Mouse (Mus musculus): Measurements from ENCODE around the gene Hps1.

The Hps1 gene

GRCm38 (mm10) chr19:42755148-42755870 lies 24.5 kb downstream of the Hps1 start:
- DNase-seq (ENCODE audit: low read depth, low spot score): no peak

GRCm38 (mm10) chr19:42753141-42753917 lies 26.4 kb downstream of the Hps1 start:
- peak; percentile 35 for DNase-seq (ENCODE audit: low read depth, low spot score)

- peak; percentile 91 for DNase-seq (ENCODE audit: low read depth, low spot score)
These were observed 27.3 kb downstream of the Hps1 start, which contains the start of gene Pyroxd2 for GRCm38 (mm10) chr19:42752363-42752931. Pyroxd2 (minus strand) TSS chr19:42752775.

DNA sequence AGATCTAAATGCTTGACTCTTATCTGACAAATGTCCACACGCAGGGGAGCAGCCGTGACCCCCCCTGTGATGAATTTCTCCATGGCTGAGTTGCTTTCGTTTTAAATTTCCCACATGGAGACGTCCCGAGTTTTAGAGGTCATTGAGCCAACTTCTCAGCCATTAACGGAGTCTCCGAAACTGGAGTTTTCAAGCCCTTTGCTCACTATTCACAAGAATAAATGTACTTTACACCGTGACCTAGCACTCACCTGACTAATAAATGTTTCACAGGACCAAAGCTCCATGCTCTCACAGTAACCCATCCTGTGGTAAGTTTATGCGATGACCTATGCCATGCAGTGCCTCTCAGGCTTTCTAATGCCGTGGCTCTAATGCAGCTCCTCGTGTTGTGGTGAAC lies 29.6 kb downstream of the Hps1 start:
- no peak for DNase-seq (ENCODE audit: low read depth, low spot score)

DNA sequence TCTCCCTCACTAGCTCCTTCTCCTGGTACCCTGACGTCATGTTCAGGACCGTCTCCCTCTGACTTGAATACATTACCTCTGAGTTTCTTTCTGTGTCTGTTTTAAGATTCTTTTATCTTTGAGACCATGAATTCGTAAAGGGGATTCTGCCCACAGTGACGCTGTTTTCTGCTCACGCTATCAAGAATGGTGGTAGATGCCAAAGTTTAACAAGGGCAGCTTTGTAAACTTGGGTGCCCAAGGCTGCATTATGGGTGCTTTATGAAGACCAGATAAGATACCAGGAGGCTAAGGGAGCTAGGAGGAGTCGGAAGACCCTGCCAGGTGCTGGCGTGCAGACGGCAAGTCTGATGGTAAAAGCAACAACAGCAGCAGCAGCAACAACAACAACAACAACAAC lies 33.1 kb downstream of the Hps1 start:
- DNase-seq (ENCODE audit: low read depth, low spot score): no peak

DNA sequence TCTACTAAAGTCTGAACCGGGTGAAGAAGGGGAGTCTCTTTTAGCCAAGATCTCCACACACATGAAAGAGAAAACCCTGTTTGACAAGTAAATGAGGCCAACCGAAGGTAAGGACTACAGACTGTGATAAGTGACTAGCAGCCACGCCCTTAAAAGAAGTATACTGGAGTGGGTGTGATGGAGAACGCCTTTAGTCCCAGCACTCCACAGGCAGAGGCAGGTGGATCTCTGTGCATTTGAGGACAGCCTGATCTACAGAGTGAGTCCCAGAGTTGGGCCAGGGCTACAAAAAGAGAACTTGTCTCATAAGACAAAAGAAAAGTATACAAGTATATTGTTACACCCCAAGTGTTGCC lies 33.9 kb downstream of the Hps1 start:
- DNase-seq (ENCODE audit: low read depth, low spot score): no peak

- no peak for DNase-seq (ENCODE audit: low read depth, low spot score)
These were observed 34.5 kb downstream of the Hps1 start for GRCm38 (mm10) chr19:42745084-42745868.

- DNase-seq (ENCODE audit: low read depth, low spot score): peak; percentile 64
These were observed 35.6 kb downstream of the Hps1 start for GRCm38 (mm10) chr19:42744162-42744586.

DNA sequence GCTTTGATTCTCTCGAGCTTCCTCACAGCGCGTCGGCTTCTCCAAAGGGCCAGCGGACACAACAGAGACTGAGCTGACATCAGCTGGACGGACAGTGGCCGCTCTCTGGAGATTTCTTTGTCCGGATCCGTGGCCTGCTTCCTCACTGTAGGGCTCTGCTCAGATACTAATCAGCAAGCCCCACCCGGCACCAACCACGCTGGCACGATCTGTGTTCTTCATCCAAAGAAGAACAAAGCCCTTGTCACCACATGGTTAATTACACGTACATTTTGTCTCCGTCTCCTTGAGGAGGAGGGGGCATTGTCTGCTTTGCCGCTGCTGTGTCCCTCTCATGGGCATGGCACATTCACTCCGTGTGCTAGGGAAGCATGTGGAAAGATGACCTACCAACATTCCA lies 36.5 kb downstream of the Hps1 start:
- DNase-seq (ENCODE audit: low read depth, low spot score): no peak

DNA sequence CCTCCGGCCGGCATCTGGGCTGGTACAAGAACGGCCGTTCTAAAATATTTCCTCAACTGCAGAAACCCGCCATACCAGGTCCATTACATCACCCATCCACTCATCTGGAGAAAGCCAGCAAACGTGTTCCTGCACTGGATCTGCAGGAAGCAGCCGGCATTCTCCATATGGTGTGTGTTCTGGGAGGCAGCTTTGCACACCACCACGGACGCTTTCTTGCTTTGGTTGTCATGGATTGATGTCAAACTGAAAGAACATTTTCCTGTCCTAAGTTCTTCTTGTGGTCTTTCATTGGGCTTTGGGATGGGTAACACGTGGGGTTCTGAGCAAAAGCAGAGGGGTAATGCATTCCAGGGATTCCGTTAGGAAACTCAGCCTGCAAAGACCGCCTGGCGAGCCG lies 37.9 kb downstream of the Hps1 start:
- DNase-seq (ENCODE audit: low read depth, low spot score): no peak

DNA sequence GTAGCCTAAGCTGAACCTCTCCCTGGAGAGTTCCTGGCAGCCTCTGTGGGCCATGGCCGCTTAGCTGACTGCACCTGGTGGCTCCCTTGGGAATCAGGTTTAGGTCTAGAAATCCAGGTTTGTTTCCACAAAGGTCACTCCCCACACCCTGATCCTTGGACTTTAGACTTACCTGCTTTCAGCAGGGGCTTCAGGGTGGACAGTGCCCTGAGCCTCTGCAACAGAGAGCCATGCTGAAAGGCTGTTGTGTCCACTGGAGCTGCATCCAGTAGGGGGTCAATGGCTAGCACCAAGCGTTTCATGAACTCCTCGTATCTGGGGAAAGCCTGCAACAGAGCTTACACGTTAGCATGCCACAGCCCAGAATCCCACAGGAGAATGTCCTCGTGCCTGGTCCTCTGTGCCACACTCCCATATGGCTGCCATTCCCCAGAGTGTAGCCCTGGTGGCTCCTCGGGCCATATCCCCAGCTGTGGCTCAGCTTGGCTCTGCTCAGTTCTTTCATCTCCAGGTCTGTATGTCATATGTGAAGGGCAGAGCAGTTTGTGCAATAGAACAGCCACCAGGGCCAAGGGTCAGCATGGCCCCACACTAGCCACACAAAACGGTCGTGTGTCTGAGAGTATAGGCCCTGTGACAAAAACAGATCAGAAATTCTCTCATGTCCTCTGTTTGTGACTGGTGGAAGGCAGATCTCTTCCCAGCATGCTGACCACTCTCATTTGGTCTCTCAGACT lies 39.4 kb downstream of the Hps1 start:
- no peak for DNase-seq (ENCODE audit: low read depth, low spot score)

GRCm38 (mm10) chr19:42739734-42740133 lies 40.0 kb downstream of the Hps1 start:
- DNase-seq (ENCODE audit: low read depth, low spot score): no peak

- no peak for DNase-seq (ENCODE audit: low read depth, low spot score)
These were observed 42.0 kb downstream of the Hps1 start for GRCm38 (mm10) chr19:42737753-42738152.

DNA sequence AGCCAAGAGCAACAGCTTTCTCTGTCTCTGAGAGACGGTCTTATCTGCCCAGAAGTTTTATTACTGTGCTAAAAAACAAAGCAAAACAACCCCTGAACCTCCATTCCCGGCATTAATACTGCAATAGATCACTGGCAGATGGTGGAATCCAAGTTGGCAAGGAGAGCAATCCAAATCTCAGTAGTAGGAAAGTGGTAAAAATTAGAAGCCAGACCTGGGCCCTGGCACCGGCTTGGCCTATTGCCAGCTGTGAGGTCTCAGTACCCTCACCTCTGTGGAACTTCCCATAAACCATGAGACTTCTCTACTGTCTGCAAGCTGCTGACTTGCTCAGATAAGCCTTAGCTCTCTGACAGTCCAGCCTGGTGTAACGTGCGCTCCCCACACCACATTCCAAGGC lies 44.8 kb downstream of the Hps1 start:
- DNase-seq (ENCODE audit: low read depth, low spot score): no peak

- no peak for DNase-seq (ENCODE audit: low read depth, low spot score)
These were observed 52.4 kb downstream of the Hps1 start for GRCm38 (mm10) chr19:42727424-42727823.

GRCm38 (mm10) chr19:42726766-42727165 lies 53.0 kb downstream of the Hps1 start:
- DNase-seq (ENCODE audit: low read depth, low spot score): no peak

DNA sequence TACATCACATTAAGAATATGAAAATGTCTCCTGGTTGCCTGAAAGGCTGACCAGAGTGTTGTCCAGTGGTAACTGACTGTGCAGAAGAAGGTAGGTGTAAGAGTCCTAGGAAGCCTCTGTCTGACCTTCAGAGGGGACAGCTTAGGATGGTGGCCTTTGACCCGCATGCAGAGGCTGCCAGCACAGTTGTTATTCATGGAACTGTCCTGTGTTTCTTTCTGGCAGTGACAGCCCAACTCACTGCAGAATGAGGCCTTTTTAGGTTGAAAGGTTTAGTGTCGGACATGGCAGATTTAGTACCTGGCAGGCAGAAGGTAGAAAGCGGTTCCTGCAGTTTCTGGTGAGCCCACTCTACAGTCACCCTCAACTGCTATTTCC lies 53.8 kb downstream of the Hps1 start:
- DNase-seq (ENCODE audit: low read depth, low spot score): no peak

- DNase-seq (ENCODE audit: low read depth, low spot score): no peak
These were observed 54.5 kb downstream of the Hps1 start for GRCm38 (mm10) chr19:42725056-42725972.

GRCm38 (mm10) chr19:42723302-42723701 lies 56.5 kb downstream of the Hps1 start:
- DNase-seq (ENCODE audit: low read depth, low spot score): no peak

DNA sequence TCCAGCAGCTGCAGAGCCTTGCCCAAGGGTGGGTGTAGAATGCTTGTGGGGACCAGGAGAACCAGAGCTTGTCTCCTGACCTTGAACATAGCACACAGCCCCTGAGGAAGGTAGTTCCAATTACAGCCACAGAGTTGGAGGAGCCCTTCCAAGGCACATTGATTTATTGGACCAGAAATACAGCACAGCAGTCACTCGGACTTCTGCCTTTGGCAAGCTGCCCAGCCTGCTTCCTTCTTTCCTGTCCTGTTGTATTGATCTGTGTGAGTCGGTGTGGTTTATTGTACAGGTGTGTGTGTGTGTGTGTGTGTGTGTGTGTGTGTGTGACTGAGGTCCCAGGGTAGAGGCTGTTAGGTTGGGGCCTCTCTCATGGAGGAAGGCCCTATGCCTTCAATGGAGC lies 57.3 kb downstream of the Hps1 start:
- no peak for DNase-seq (ENCODE audit: low read depth, low spot score)
